Mouse (Mus musculus) heart, embryonic 13.5 days (tissue): ENCODE results near the gene Ube4b. TPM values are rescaled to one million over a fixed set of nuclear protein-coding genes. Genes with fewer than 3 reads are reported as not detected.

Experiments
- polyA plus RNA-seq: library from polyadenylated mRNA; unstranded; fragments of >200 nt; fragmentation: Nextera tagmentation; extraction: Ambion mirVana; gene quantifications from 2 replicates; pipeline ENCODE4 v1.2.1, GENCODE M21; 2015

Ube4b gene
- polyA plus RNA-seq, 1 experiment from 2014 or later: 32.3 TPM

Other genes starting within 250 kb of the Ube4b start
- gene Kif1b, start 119.1 kb downstream of the Ube4b start, polyA plus RNA-seq: 37.8 and 39.9 TPM in 2 replicates
- 3.6 and 3.9 TPM in 2 replicates for gene Rbp7, start 28.2 kb upstream of the Ube4b start, polyA plus RNA-seq
- 0.51 TPM in 1 of 2 replicates, not detected in the other for gene Tmem274, start 50.6 kb upstream of the Ube4b start, polyA plus RNA-seq
- gene Nmnat1, start 58.5 kb upstream of the Ube4b start, polyA plus RNA-seq: 11.1 and 11.9 TPM in 2 replicates
- gene Lzic, start 58.5 kb upstream of the Ube4b start, polyA plus RNA-seq: 28.5 and 34.6 TPM in 2 replicates
- gene Ctnnbip1, start 91.5 kb upstream of the Ube4b start, polyA plus RNA-seq: 33.4 and 36.2 TPM in 2 replicates
- 9.2 and 13.6 TPM in 2 replicates for gene Clstn1, start 159.7 kb upstream of the Ube4b start, polyA plus RNA-seq